Mouse (Mus musculus): Measurements from ENCODE around the gene C3ar1. TPM values are rescaled to one million over a fixed set of nuclear protein-coding genes. Genes with fewer than 3 reads are reported as not detected.

C3ar1 gene
- total and polyA plus RNA-seq, 3 experiments: 0.89 to 4.7 (median 1.4) TPM

GRCm38 (mm10) chr6:122843759-122844158, 12.2 kb downstream of the C3ar1 start:
- Histone ChIP-seq H3K4me3 (replicated peaks in 1 of 3; ENCODE audit: low read depth in 2 of 3, low read length in 2 of 3, poor library complexity in 1 of 3) (no peak overlapping the region), H3K27ac (ENCODE audit: insufficient read depth, low read depth) (no peak overlapping the region), H3K4me1 (ENCODE audit: control insufficient read depth in 1 of 2, insufficient read depth in 2 of 2) (peaks cover 0 to 2% of the 10 kb centered on the region in 2 experiments; a peak in 1 of 4 replicates), H3K9me3 (replicated peaks; ENCODE audit: low read length) (no peaks in the 10 kb centered on the region), H3K79me2 (replicated peaks; ENCODE audit: control insufficient read depth, extremely low read depth, insufficient read depth, poor library complexity, severe bottlenecking) (no peaks in the 10 kb centered on the region), H3K27me3 (replicated peaks) (no peaks in the 10 kb centered on the region), H3K36me3 (replicated peaks in 1 of 2; ENCODE audit: control insufficient read depth in 1 of 2, insufficient read depth in 1 of 2, low read length in 1 of 2) (peaks cover 34 to 70% of the 10 kb centered on the region in 2 experiments), H3K4me2 (ENCODE audit: insufficient read depth, low read depth, poor library complexity, severe bottlenecking) (no peak overlapping the region), H3K9ac (ENCODE audit: insufficient read depth, low read depth) (no peak overlapping the region)
- TF ChIP-seq RCOR1 (conservative IDR thresholded peaks at IDR 0.05; ENCODE audit: low read depth, low read length): no peak
- no peak for TF ChIP-seq PAX5 (IDR thresholded peaks at IDR 0.05; ENCODE audit: low read length)
- TF ChIP-seq NRF1 (IDR thresholded peaks at IDR 0.05; ENCODE audit: low read depth, low read length): no peak
- TF ChIP-seq NELFE (IDR thresholded peaks at IDR 0.05; ENCODE audit: low read depth, low read length): no peak
- TF ChIP-seq MXI1 (IDR thresholded peaks at IDR 0.05; ENCODE audit: low read depth, low read length): no peak
- no peak for DNase-seq (ENCODE audit: extremely low read depth)
- in situ Hi-C loops (cut with MboI; ENCODE audit: low pct_ligation_motif_present, low pct_unique_long_range_greater_than_20kb, low sequenced_read_pairs) (no loop called here), dilution Hi-C loops (cut with MboI; ENCODE audit: extremely low pct_ligation_motif_present, extremely low pct_unique_long_range_greater_than_20kb, low sequenced_read_pairs) (no loop called here)

- Histone ChIP-seq H3K4me3 (replicated peaks in 1 of 3; ENCODE audit: low read depth in 2 of 3, low read length in 2 of 3, poor library complexity in 1 of 3) (peak overlapping the region in 1 of 3 experiments; percentile 32), H3K4me2 (ENCODE audit: insufficient read depth, low read depth, poor library complexity, severe bottlenecking) (no peak overlapping the region), H3K27ac (ENCODE audit: insufficient read depth, low read depth) (peak overlapping the region; percentile 41; the same call in 1 of the 2 replicates), H3K9ac (ENCODE audit: insufficient read depth, low read depth) (no peak overlapping the region), H3K79me2 (replicated peaks; ENCODE audit: control insufficient read depth, extremely low read depth, insufficient read depth, poor library complexity, severe bottlenecking) (no peaks in the 10 kb centered on the region), H3K4me1 (ENCODE audit: control insufficient read depth in 1 of 2, insufficient read depth in 2 of 2) (peaks cover 5 to 49% of the 10 kb centered on the region in 2 experiments), H3K27me3 (replicated peaks) (no peaks in the 10 kb centered on the region), H3K36me3 (replicated peaks in 1 of 2; ENCODE audit: control insufficient read depth in 1 of 2, insufficient read depth in 1 of 2, low read length in 1 of 2) (peaks cover 69 to 88% of the 10 kb centered on the region in 2 experiments), H3K9me3 (replicated peaks; ENCODE audit: low read length) (peaks cover 9% of the 10 kb centered on the region)
- DNase-seq (ENCODE audit: extremely low read depth): peak; percentile 69
- in situ Hi-C loops (cut with MboI; ENCODE audit: low pct_ligation_motif_present, low pct_unique_long_range_greater_than_20kb, low sequenced_read_pairs): no loop called here
- dilution Hi-C loops (cut with MboI; ENCODE audit: extremely low pct_ligation_motif_present, extremely low pct_unique_long_range_greater_than_20kb, low sequenced_read_pairs): no loop called here
- TF ChIP-seq JUN (IDR thresholded peaks at IDR 0.05; ENCODE audit: insufficient read depth, low read depth, low read length) (peak; percentile 64; the same call in 1 of the 2 replicates), ZKSCAN1 (IDR thresholded peaks at IDR 0.05; ENCODE audit: borderline replicate concordance, low read depth, low read length) (no peak), MXI1 (IDR thresholded peaks at IDR 0.05; ENCODE audit: low read depth, low read length) (no peak), ZNF384 (IDR thresholded peaks at IDR 0.05; ENCODE audit: low read depth, low read length) (no peak), POLR2AphosphoS2 (IDR thresholded peaks at IDR 0.05; ENCODE audit: low read depth, low read length) (no peak), CTCF (conservative IDR thresholded peaks at IDR 0.05 in 1 of 2, IDR thresholded peaks at IDR 0.05 in 1 of 2; ENCODE audit: low read depth in 2 of 2, low read length in 2 of 2) (no peak), ZMIZ1 (IDR thresholded peaks at IDR 0.05; ENCODE audit: low read depth, low read length) (no peak), E2F4 (IDR thresholded peaks at IDR 0.05; ENCODE audit: insufficient replicate concordance, low read depth, low read length) (no peak), USF2 (conservative IDR thresholded peaks at IDR 0.05; ENCODE audit: low read depth, low read length) (no peak), GABPA (IDR thresholded peaks at IDR 0.05; ENCODE audit: insufficient replicate concordance, low read depth, low read length) (no peak), UBTF (IDR thresholded peaks at IDR 0.05; ENCODE audit: low read depth, low read length) (no peak), MAZ (IDR thresholded peaks at IDR 0.05; ENCODE audit: low read depth, low read length) (no peak), MAFK (IDR thresholded peaks at IDR 0.05; ENCODE audit: insufficient replicate concordance, low read length) (peak; percentile 33; the same call in 1 of the 2 replicates), CHD2 (IDR thresholded peaks at IDR 0.05; ENCODE audit: low read length) (peak; percentile 20; the same call in 1 of the 2 replicates), MEF2A (IDR thresholded peaks at IDR 0.05; ENCODE audit: borderline replicate concordance, low read depth, low read length) (peak; percentile 43; the same call in 1 of the 2 replicates), SIN3A (IDR thresholded peaks at IDR 0.05; ENCODE audit: low read length) (no peak), ZC3H11A (IDR thresholded peaks at IDR 0.05; ENCODE audit: low read depth, low read length) (no peak), BHLHE40 (IDR thresholded peaks at IDR 0.05; ENCODE audit: low read depth, low read length) (peak; percentile 75), JUND (conservative IDR thresholded peaks at IDR 0.05; ENCODE audit: low read depth, low read length) (peak; percentile 59; the same call in 1 of the 2 replicates), RAD21 (IDR thresholded peaks at IDR 0.05; ENCODE audit: low read depth, low read length) (no peak), RCOR1 (conservative IDR thresholded peaks at IDR 0.05; ENCODE audit: low read depth, low read length) (peak; percentile 81), PAX5 (IDR thresholded peaks at IDR 0.05; ENCODE audit: low read length) (no peak), MAX (IDR thresholded peaks at IDR 0.05; ENCODE audit: low read length) (peak; percentile 38; the same call in 1 of the 2 replicates), ETS1 (conservative IDR thresholded peaks at IDR 0.05; ENCODE audit: low read depth, low read length) (peak; percentile 62), EP300 (IDR thresholded peaks at IDR 0.05; ENCODE audit: low read length) (peak; percentile 89), KAT2A (IDR thresholded peaks at IDR 0.05; ENCODE audit: insufficient replicate concordance, low read length) (no peak), CHD1 (IDR thresholded peaks at IDR 0.05; ENCODE audit: low read depth, low read length) (no peak), NELFE (IDR thresholded peaks at IDR 0.05; ENCODE audit: low read depth, low read length) (no peak), TBP (conservative IDR thresholded peaks at IDR 0.05; ENCODE audit: low read depth, low read length) (no peak), SMC3 (IDR thresholded peaks at IDR 0.05; ENCODE audit: low read depth, low read length) (no peak), ELF1 (IDR thresholded peaks at IDR 0.05; ENCODE audit: low read depth, low read length) (no peak)
These were observed 18.4 kb downstream of the C3ar1 start for GRCm38 (mm10) chr6:122837539-122837938.

All from CH12.LX (cell line).